Mouse (Mus musculus) midbrain, embryonic 13.5 days (tissue): Measurements from ENCODE around the gene Araf. TPM values are rescaled to one million over a fixed set of nuclear protein-coding genes. Genes with fewer than 3 reads are reported as not detected.

ENCODE experiments used
- microRNA-seq: library from miRNA; unstranded; fragments of <30 nt; microRNA quantifications from one replicate; pipeline ENCODE4, GENCODE M21; 2016
- polyA plus RNA-seq: library from polyadenylated mRNA; unstranded; fragments of >200 nt; fragmentation: Nextera tagmentation; extraction: Ambion mirVana; gene quantifications from 2 replicates; pipeline ENCODE4 v1.2.1, GENCODE M21; 2015

The Araf gene
- polyA plus RNA-seq, 1 experiment from 2014 or later: 245 TPM

Small RNAs within 50 kb of the gene (microRNA-seq; reads per million reads assigned to microRNA genes)
- gene Gm24824: not detected
- 0.82 reads per million for gene Mir5617

Other genes starting within 250 kb of the Araf start
- gene Rgn, start 248.0 kb upstream of the Araf start, polyA plus RNA-seq: 0.12 and 0.32 TPM in 2 replicates
- 72.6 and 81.7 TPM in 2 replicates for gene Rbm10, start 180.3 kb upstream of the Araf start, polyA plus RNA-seq
- gene Ndufb11, start 180.2 kb upstream of the Araf start, polyA plus RNA-seq: 210 and 223 TPM in 2 replicates
- 418 and 425 TPM in 2 replicates for gene Uba1, start 139.5 kb upstream of the Araf start, polyA plus RNA-seq
- 112 and 128 TPM in 2 replicates for gene Cdk16, start 109.9 kb upstream of the Araf start, polyA plus RNA-seq
- gene Usp11, start 93.9 kb upstream of the Araf start, polyA plus RNA-seq: 100.0 and 101 TPM in 2 replicates
- 2.9 and 3.5 TPM in 2 replicates for gene Timp1, start 72.4 kb downstream of the Araf start, polyA plus RNA-seq
- gene Syn1, start 123.2 kb downstream of the Araf start, polyA plus RNA-seq: 26.5 and 30.8 TPM in 2 replicates
- gene Cfp, start 133.7 kb downstream of the Araf start, polyA plus RNA-seq: 5.3 and 7.4 TPM in 2 replicates
- gene Elk1, start 152.8 kb downstream of the Araf start, polyA plus RNA-seq: 20.9 and 23.4 TPM in 2 replicates
- 46.1 and 48.8 TPM in 2 replicates for gene Uxt, start 164.2 kb downstream of the Araf start, polyA plus RNA-seq